Mouse (Mus musculus) left cerebral cortex, postnatal 36 days (tissue): ENCODE results near the gene BC048403. TPM values are rescaled to one million over a fixed set of nuclear protein-coding genes. Genes with fewer than 3 reads are reported as not detected.

ENCODE experiments used
- DNase-seq, 2 experiments: peaks; one replicate each; pipeline ENCODE4 v3.0.0; 2021 to 2022; ENCODE audit warnings: low spot score in 2 of 2, mixed read lengths in 1 of 2
- intact Hi-C: fragments of 180-260 bp; cut with DNase I; formaldehyde crosslinking; loops from one replicate; pipeline ENCODE4 v1.15.1; 2025
- total RNA-seq, 2 experiments: library from RNA; stranded (reverse); gene quantifications; 2 replicates each; pipeline ENCODE4 v1.2.3; 2021

The BC048403 gene
- 10 to 100 TPM; 10.7 to 11.7 TPM for total RNA-seq

- DNase-seq = peak; percentile 85 to 90
- intact Hi-C loops = no loop called here
Observed at GRCm38 (mm10) chr10:121739548-121740505, at the start of gene BC048403. Gene BC048403 (plus strand): TSS chr10:121739937.

GRCm38 (mm10) chr10:121692944-121693579, 46.7 kb upstream of the BC048403 start:
- DNase-seq = no peak
- intact Hi-C loops = no loop called here

- intact Hi-C loops = no loop called here
- DNase-seq = no peak
Observed at GRCm38 (mm10) chr10:121694567-121694966, 45.2 kb upstream of the BC048403 start.

- intact Hi-C loops = loop anchor here (5.0 kb wide), 1 partner anchor 351 kb away; no protein-coding TSS in a partner anchor
- peak in 1 of 2 experiments; percentile 20 for DNase-seq
Observed at GRCm38 (mm10) chr10:121701296-121702248, 38.2 kb upstream of the BC048403 start.

GRCm38 (mm10) chr10:121703619-121704018, 36.1 kb upstream of the BC048403 start:
- DNase-seq = no peak
- intact Hi-C loops = loop anchor here (5.0 kb wide), 1 partner anchor 349 kb away; no protein-coding TSS in a partner anchor

- DNase-seq = no peak
- intact Hi-C loops = loop anchor here (5.0 kb wide), 1 partner anchor 347 kb away; no protein-coding TSS in a partner anchor
Observed at GRCm38 (mm10) chr10:121704871-121705270, 34.9 kb upstream of the BC048403 start.

GRCm38 (mm10) chr10:121705399-121706163, 34.2 kb upstream of the BC048403 start:
- intact Hi-C loops = no loop called here
- no peak for DNase-seq

- no peak for DNase-seq
- intact Hi-C loops = no loop called here
Observed at GRCm38 (mm10) chr10:121716862-121717261, 22.9 kb upstream of the BC048403 start.

- intact Hi-C loops = no loop called here
- no peak for DNase-seq
Observed at GRCm38 (mm10) chr10:121718896-121719585, 20.7 kb upstream of the BC048403 start.

- intact Hi-C loops = no loop called here
Observed at GRCm38 (mm10) chr10:121720701-121721100, 19.0 kb upstream of the BC048403 start.

GRCm38 (mm10) chr10:121726505-121726904, 13.2 kb upstream of the BC048403 start:
- DNase-seq = no peak
- intact Hi-C loops = no loop called here

More at GRCm38 (mm10) chr10:121720701-121721100, 19.0 kb upstream of the BC048403 start:
- DNase-seq = no peak

GRCm38 (mm10) chr10:121727151-121727550, 12.6 kb upstream of the BC048403 start:
- intact Hi-C loops = no loop called here
- DNase-seq = no peak

GRCm38 (mm10) chr10:121728226-121728625, 11.5 kb upstream of the BC048403 start:
- intact Hi-C loops = no loop called here
- DNase-seq = no peak

- no peak for DNase-seq
- intact Hi-C loops = no loop called here
Observed at GRCm38 (mm10) chr10:121731048-121731725, 8.6 kb upstream of the BC048403 start.

GRCm38 (mm10) chr10:121732542-121732941, 7.2 kb upstream of the BC048403 start:
- intact Hi-C loops = no loop called here
- no peak for DNase-seq

- intact Hi-C loops = no loop called here
- no peak for DNase-seq
Observed at GRCm38 (mm10) chr10:121737256-121737655, 2.5 kb upstream of the BC048403 start.

- no peak for DNase-seq
- intact Hi-C loops = no loop called here
Observed at GRCm38 (mm10) chr10:121742336-121742735, 2.6 kb downstream of the BC048403 start.
